Mouse (Mus musculus): ENCODE measurements around the gene Ndufa1. TPM values are rescaled to one million over a fixed set of nuclear protein-coding genes. Genes with fewer than 3 reads are reported as not detected.
"Not testable (repeated sequence)": the region's sequence is repeated elsewhere in the genome, so short reads cannot be mapped to it uniquely, and the experiment has no call there.

The Ndufa1 gene
- polyA plus RNA-seq, 1 experiment from 2014 or later: 440 TPM

- Histone ChIP-seq H3K4me1 (ENCODE audit: control insufficient read depth, insufficient read depth, low read length) (no peaks in the 10 kb centered on the region), H3K4me2 (ENCODE audit: low read depth) (no peak overlapping the region), H3K4me3 (ENCODE audit: low read depth, low read length) (no peak overlapping the region), H3K27ac (ENCODE audit: low read depth, low read length) (no peak overlapping the region), H3K9me3 (ENCODE audit: control insufficient read depth, low read length) (no peaks in the 10 kb centered on the region), H3K9ac (ENCODE audit: low read length) (no peak overlapping the region), H3K27me3 (ENCODE audit: control insufficient read depth, insufficient read depth, low read length) (no peaks in the 10 kb centered on the region), H3K36me3 (ENCODE audit: control insufficient read depth, insufficient read depth, low read length) (no peaks in the 10 kb centered on the region)
- 78% methylated on average over 18 of the region's 18 CpGs for WGBS
- DNase-seq (ENCODE audit: low spot score): no peak
- no peak for ATAC-seq (ENCODE audit: insufficient read depth, low FRiP score, low TSS enrichment)
Observed at GRCm38 (mm10) chrX:37163115-37163514, 27.8 kb downstream of the Ndufa1 start.

- Histone ChIP-seq H3K4me1 (ENCODE audit: control insufficient read depth, insufficient read depth, low read length) (no peaks in the 10 kb centered on the region), H3K27me3 (ENCODE audit: control insufficient read depth, insufficient read depth, low read length) (no peaks in the 10 kb centered on the region), H3K4me3 (ENCODE audit: low read depth, low read length) (no peak overlapping the region), H3K4me2 (ENCODE audit: low read depth) (no peak overlapping the region), H3K27ac (ENCODE audit: low read depth, low read length) (no peak overlapping the region), H3K9ac (ENCODE audit: low read length) (no peak overlapping the region), H3K36me3 (ENCODE audit: control insufficient read depth, insufficient read depth, low read length) (no peaks in the 10 kb centered on the region), H3K9me3 (ENCODE audit: control insufficient read depth, low read length) (no peaks in the 10 kb centered on the region)
- ATAC-seq (ENCODE audit: insufficient read depth, low FRiP score, low TSS enrichment): no peak
- 78% methylated on average over 10 of the region's 10 CpGs for WGBS
- DNase-seq (ENCODE audit: low spot score): no peak
Observed at GRCm38 (mm10) chrX:37161169-37161568, 29.8 kb downstream of the Ndufa1 start.

GRCm38 (mm10) chrX:37157839-37158238, 33.1 kb downstream of the Ndufa1 start:
- no peaks in the 10 kb centered on the region for H3K9me3 ChIP-seq (ENCODE audit: control insufficient read depth, low read length)
- H3K4me3 ChIP-seq (ENCODE audit: low read depth, low read length): no peak overlapping the region
- H3K27me3 ChIP-seq (ENCODE audit: control insufficient read depth, insufficient read depth, low read length): no peaks in the 10 kb centered on the region
- 60% methylated on average over 4 of the region's 4 CpGs for WGBS
- no peak overlapping the region for H3K27ac ChIP-seq (ENCODE audit: low read depth, low read length)
- DNase-seq (ENCODE audit: low spot score) (no peak), ATAC-seq (ENCODE audit: insufficient read depth, low FRiP score, low TSS enrichment) (no peak)
- H3K4me2 ChIP-seq (ENCODE audit: low read depth): no peak overlapping the region
- no peaks in the 10 kb centered on the region for H3K36me3 ChIP-seq (ENCODE audit: control insufficient read depth, insufficient read depth, low read length)
- no peak overlapping the region for H3K9ac ChIP-seq (ENCODE audit: low read length)
- H3K4me1 ChIP-seq (ENCODE audit: control insufficient read depth, insufficient read depth, low read length): no peaks in the 10 kb centered on the region

- Histone ChIP-seq H3K36me3 (ENCODE audit: control insufficient read depth, insufficient read depth, low read length) (peaks cover 2% of the 10 kb centered on the region; the same call in 1 of the 2 replicates), H3K4me2 (ENCODE audit: low read depth) (no peak overlapping the region), H3K27ac (ENCODE audit: low read depth, low read length) (no peak overlapping the region), H3K4me1 (ENCODE audit: control insufficient read depth, insufficient read depth, low read length) (no peaks in the 10 kb centered on the region), H3K27me3 (ENCODE audit: control insufficient read depth, insufficient read depth, low read length) (no peaks in the 10 kb centered on the region), H3K9ac (ENCODE audit: low read length) (no peak overlapping the region), H3K9me3 (ENCODE audit: control insufficient read depth, low read length) (no peaks in the 10 kb centered on the region), H3K4me3 (ENCODE audit: low read depth, low read length) (no peak overlapping the region)
- DNase-seq (ENCODE audit: low spot score): no peak
- WGBS: 91% methylated on average over 2 of the region's 2 CpGs
- ATAC-seq (ENCODE audit: insufficient read depth, low FRiP score, low TSS enrichment): no peak
Observed at GRCm38 (mm10) chrX:37144954-37145353, 46.0 kb downstream of the Ndufa1 start.

GRCm38 (mm10) chrX:37144498-37144897, 46.5 kb downstream of the Ndufa1 start:
- 67% methylated on average over 1 of the region's 4 CpGs for WGBS
- not testable (repeated sequence) for H3K4me1 ChIP-seq (ENCODE audit: control insufficient read depth, insufficient read depth, low read length); DNase-seq (ENCODE audit: low spot score); H3K4me2 ChIP-seq (ENCODE audit: low read depth); H3K9ac ChIP-seq (ENCODE audit: low read length); H3K4me3 ChIP-seq (ENCODE audit: low read depth, low read length); ATAC-seq (ENCODE audit: insufficient read depth, low FRiP score, low TSS enrichment); H3K9me3 ChIP-seq (ENCODE audit: control insufficient read depth, low read length); H3K36me3 ChIP-seq (ENCODE audit: control insufficient read depth, insufficient read depth, low read length); H3K27me3 ChIP-seq (ENCODE audit: control insufficient read depth, insufficient read depth, low read length); H3K27ac ChIP-seq (ENCODE audit: low read depth, low read length)

GRCm38 (mm10) chrX:37141732-37142131, 49.2 kb downstream of the Ndufa1 start:
- Histone ChIP-seq H3K4me2 (ENCODE audit: low read depth) (no peak overlapping the region), H3K4me1 (ENCODE audit: control insufficient read depth, insufficient read depth, low read length) (no peaks in the 10 kb centered on the region), H3K9ac (ENCODE audit: low read length) (no peak overlapping the region), H3K27ac (ENCODE audit: low read depth, low read length) (no peak overlapping the region), H3K27me3 (ENCODE audit: control insufficient read depth, insufficient read depth, low read length) (no peaks in the 10 kb centered on the region), H3K9me3 (ENCODE audit: control insufficient read depth, low read length) (no peaks in the 10 kb centered on the region), H3K4me3 (ENCODE audit: low read depth, low read length) (no peak overlapping the region), H3K36me3 (ENCODE audit: control insufficient read depth, insufficient read depth, low read length) (peaks cover 2% of the 10 kb centered on the region; the same call in 1 of the 2 replicates)
- ATAC-seq (ENCODE audit: insufficient read depth, low FRiP score, low TSS enrichment) (no peak), DNase-seq (ENCODE audit: low spot score) (no peak)
- WGBS: 88% methylated on average over 3 of the region's 3 CpGs

Other genes with a start within 250 kb of the Ndufa1 start
- 59.3 and 65.5 TPM in 2 replicates for gene Sept6, start 199.4 kb downstream of the Ndufa1 start, polyA plus RNA-seq (2014; fragmentation: Nextera tagmentation; extraction: Ambion mirVana)
- not detected in 2 replicates for gene Sowahd, start 142.3 kb downstream of the Ndufa1 start, polyA plus RNA-seq (2014; fragmentation: Nextera tagmentation; extraction: Ambion mirVana)
- 444 and 447 TPM in 2 replicates for gene Rpl39, start 105.8 kb downstream of the Ndufa1 start, polyA plus RNA-seq (2014; fragmentation: Nextera tagmentation; extraction: Ambion mirVana)
- 15.1 and 18.8 TPM in 2 replicates for gene Upf3b, start 80.8 kb downstream of the Ndufa1 start, polyA plus RNA-seq (2014; fragmentation: Nextera tagmentation; extraction: Ambion mirVana)
- gene Nkap, start 64.4 kb downstream of the Ndufa1 start, polyA plus RNA-seq (2014; fragmentation: Nextera tagmentation; extraction: Ambion mirVana): 21.5 and 22.8 TPM in 2 replicates
- gene Akap14, start 22.3 kb downstream of the Ndufa1 start, polyA plus RNA-seq (2014; fragmentation: Nextera tagmentation; extraction: Ambion mirVana): 0.22 and 0.29 TPM in 2 replicates
- gene Rnf113a1, start 82 bp upstream of the Ndufa1 start, polyA plus RNA-seq (2014; fragmentation: Nextera tagmentation; extraction: Ambion mirVana): 11.5 and 13.3 TPM in 2 replicates
- not detected in 2 replicates for gene Gm9, start 19.9 kb upstream of the Ndufa1 start, polyA plus RNA-seq (2014; fragmentation: Nextera tagmentation; extraction: Ambion mirVana)
- not detected in 2 replicates for gene Rhox1, start 31.1 kb upstream of the Ndufa1 start, polyA plus RNA-seq (2014; fragmentation: Nextera tagmentation; extraction: Ambion mirVana)
- not detected in 2 replicates for gene Rhox2a, start 53.8 kb upstream of the Ndufa1 start, polyA plus RNA-seq (2014; fragmentation: Nextera tagmentation; extraction: Ambion mirVana)
- not detected in 2 replicates for gene Rhox3a, start 58.8 kb upstream of the Ndufa1 start, polyA plus RNA-seq (2014; fragmentation: Nextera tagmentation; extraction: Ambion mirVana)
- 0.42 TPM in 1 of 2 replicates, not detected in the other for gene Rhox4a, start 74.2 kb upstream of the Ndufa1 start, polyA plus RNA-seq (2014; fragmentation: Nextera tagmentation; extraction: Ambion mirVana)
- not detected in 2 replicates for gene Rhox3a2, start 188.9 kb upstream of the Ndufa1 start, polyA plus RNA-seq (2014; fragmentation: Nextera tagmentation; extraction: Ambion mirVana)
- gene Rhox4a2, start 199.7 kb upstream of the Ndufa1 start, polyA plus RNA-seq (2014; fragmentation: Nextera tagmentation; extraction: Ambion mirVana): not detected in 2 replicates
- gene Rhox2b, start 220.9 kb upstream of the Ndufa1 start, polyA plus RNA-seq (2014; fragmentation: Nextera tagmentation; extraction: Ambion mirVana): not detected in 2 replicates
- not detected in 2 replicates for gene Rhox4b, start 241.3 kb upstream of the Ndufa1 start, polyA plus RNA-seq (2014; fragmentation: Nextera tagmentation; extraction: Ambion mirVana)